Mouse (Mus musculus) C2C12 (cell line): ENCODE measurements around the gene Gpc2.

Experiments used
- CTCF ChIP-seq: IDR thresholded peaks from one replicate; pipeline ENCODE4 v1.5.1; 2011; ENCODE audit not compliant: control insufficient read depth, insufficient read depth, insufficient read length
- MAX ChIP-seq: IDR thresholded peaks from one replicate; pipeline ENCODE4 v1.6.1; 2011; ENCODE audit warnings: mild to moderate bottlenecking, control low read depth
- MYOD1 ChIP-seq: IDR thresholded peaks from one replicate; pipeline ENCODE4 v1.6.1; 2011; ENCODE audit warnings: low read depth; ENCODE audit not compliant: control insufficient read depth, insufficient read length
- MYOG ChIP-seq: IDR thresholded peaks from one replicate; pipeline ENCODE4 v1.6.1; 2011; ENCODE audit not compliant: control insufficient read depth, insufficient read length; ENCODE audit errors: extremely low read depth
- USF1 ChIP-seq: IDR thresholded peaks from one replicate; pipeline ENCODE4 v1.6.1; 2011; ENCODE audit warnings: low read depth, mild to moderate bottlenecking, control low read depth, moderate library complexity

- TF ChIP-seq CTCF, result no peak
- no peak for TF ChIP-seq MYOG
- no peak for TF ChIP-seq MAX
- TF ChIP-seq USF1, result no peak
- no peak for TF ChIP-seq MYOD1
Observed at GRCm38 (mm10) chr5:138256966-138257584, 22.7 kb downstream of the Gpc2 start.
